Mouse (Mus musculus) CH12.LX (cell line): Measurements from ENCODE around the gene Apba1. TPM values are rescaled to one million over a fixed set of nuclear protein-coding genes. Genes with fewer than 3 reads are reported as not detected.
A peak's percentile ranks its signal among the peaks of the same experiment; 100 is the strongest.

Source experiments
- DNase-seq: peaks from one replicate; pipeline ENCODE4 v3.0.0-alpha.2; 2013; ENCODE audit errors: extremely low read depth
- H3K27ac ChIP-seq: 2 replicates; pipeline ENCODE4 v1.5.1; 2012; ENCODE audit warnings: low read depth, mild to moderate bottlenecking, control low read depth, moderate library complexity; ENCODE audit not compliant: insufficient read depth
- H3K27me3 ChIP-seq: replicated peaks from 2 replicates; pipeline ENCODE3; 2012; ENCODE audit warnings: inconsistent platforms
- H3K36me3 ChIP-seq, 2 experiments: replicated peaks in 1 of 2; 2 replicates each; pipeline versions ENCODE3 to v1.6.1; 2012; ENCODE audit warnings: inconsistent platforms in 1 of 2, low read length in 1 of 2, mild to moderate bottlenecking in 1 of 2, mixed read lengths in 1 of 2, moderate library complexity in 1 of 2; ENCODE audit not compliant: control insufficient read depth in 1 of 2, insufficient read depth in 1 of 2
- H3K4me1 ChIP-seq, 2 experiments: 2 replicates each; pipeline ENCODE4 v1.6.1; 2012; ENCODE audit warnings: inconsistent platforms in 1 of 2, moderate library complexity in 1 of 2; ENCODE audit not compliant: insufficient read depth in 2 of 2, control insufficient read depth in 1 of 2
- H3K4me2 ChIP-seq: 2 replicates; pipeline ENCODE4 v1.6.1; 2012; ENCODE audit warnings: low read depth, mild to moderate bottlenecking, control low read depth; ENCODE audit not compliant: poor library complexity, insufficient read depth, severe bottlenecking
- H3K4me3 ChIP-seq, 3 experiments: fragments of 150-350 bp in 1 of 3; sonication (generic) in 1 of 3; replicated peaks in 1 of 3; 2 replicates each; pipeline versions ENCODE3 to v1.5.1; 2011 to 2012; ENCODE audit warnings: low read depth in 2 of 3, low read length in 2 of 3, mild to moderate bottlenecking in 2 of 3, moderate library complexity in 2 of 3, control low read depth in 1 of 3, improper control_type of control experiment in 1 of 3, inconsistent platforms in 1 of 3, mixed read lengths in 1 of 3; ENCODE audit not compliant: poor library complexity in 1 of 3
- H3K79me2 ChIP-seq: replicated peaks from 2 replicates; pipeline ENCODE4 v1.6.1; 2012; ENCODE audit warnings: mild to moderate bottlenecking, moderate library complexity; ENCODE audit not compliant: control insufficient read depth, poor library complexity, insufficient read depth, severe bottlenecking; ENCODE audit errors: extremely low read depth
- H3K9ac ChIP-seq: 2 replicates; pipeline ENCODE4 v1.6.1; 2012; ENCODE audit warnings: low read depth, mild to moderate bottlenecking, control low read depth, moderate library complexity; ENCODE audit not compliant: insufficient read depth
- H3K9me3 ChIP-seq: replicated peaks from 2 replicates; pipeline ENCODE3; 2012; ENCODE audit warnings: low read length, inconsistent platforms, mixed read lengths
- BHLHE40 ChIP-seq: IDR thresholded peaks from 2 replicates; pipeline ENCODE4 v1.6.1; 2011; ENCODE audit warnings: mild to moderate bottlenecking, low read depth, low read length, improper control_type of control experiment
- CHD2 ChIP-seq: IDR thresholded peaks from 2 replicates; pipeline ENCODE4 v1.6.1; 2011; ENCODE audit warnings: low read length, improper control_type of control experiment
- CTCF ChIP-seq, 2 experiments: IDR thresholded peaks in 1 of 2; conservative IDR thresholded peaks in 1 of 2; 2 replicates each; pipeline ENCODE4 v1.5.1; 2011 to 2012; ENCODE audit warnings: low read depth in 2 of 2, low read length in 2 of 2, improper control_type of control experiment in 1 of 2, inconsistent platforms in 1 of 2, mild to moderate bottlenecking in 1 of 2, moderate library complexity in 1 of 2
- E2F4 ChIP-seq: IDR thresholded peaks from 2 replicates; pipeline ENCODE4 v1.6.1; 2011; ENCODE audit warnings: low read depth, low read length, improper control_type of control experiment; ENCODE audit not compliant: insufficient replicate concordance
- ELF1 ChIP-seq: IDR thresholded peaks from 2 replicates; pipeline ENCODE4 v1.6.1; 2014; ENCODE audit warnings: low read depth, mild to moderate bottlenecking, inconsistent platforms, low read length, improper control_type of control experiment
- EP300 ChIP-seq: IDR thresholded peaks from 2 replicates; pipeline ENCODE4 v1.6.1; 2011; ENCODE audit warnings: low read length, improper control_type of control experiment
- GABPA ChIP-seq: IDR thresholded peaks from 2 replicates; pipeline ENCODE4 v1.6.1; 2012; ENCODE audit warnings: low read depth, low read length, improper control_type of control experiment, inconsistent platforms; ENCODE audit not compliant: insufficient replicate concordance
- HCFC1 ChIP-seq: IDR thresholded peaks from 2 replicates; pipeline ENCODE4 v1.6.1; 2012; ENCODE audit warnings: low read depth, mild to moderate bottlenecking, inconsistent platforms, low read length, improper control_type of control experiment
- IRF4 ChIP-seq: IDR thresholded peaks from 2 replicates; pipeline ENCODE4 v1.6.1; 2014; ENCODE audit warnings: low read depth, mild to moderate bottlenecking, inconsistent platforms, low read length, improper control_type of control experiment
- JUN ChIP-seq: IDR thresholded peaks from 2 replicates; pipeline ENCODE4 v1.6.1; 2011; ENCODE audit warnings: low read depth, mild to moderate bottlenecking, low read length, improper control_type of control experiment, moderate library complexity; ENCODE audit not compliant: insufficient read depth
- JUND ChIP-seq: conservative IDR thresholded peaks from 2 replicates; pipeline ENCODE4 v1.6.1; 2011; ENCODE audit warnings: low read depth, low read length, improper control_type of control experiment
- KAT2A ChIP-seq: IDR thresholded peaks from 2 replicates; pipeline ENCODE4 v1.6.1; 2012; ENCODE audit warnings: low read length, improper control_type of control experiment, inconsistent platforms; ENCODE audit not compliant: insufficient replicate concordance
- MAFK ChIP-seq: IDR thresholded peaks from 2 replicates; pipeline ENCODE4 v1.6.1; 2011; ENCODE audit warnings: low read length, improper control_type of control experiment; ENCODE audit not compliant: insufficient replicate concordance
- MAZ ChIP-seq: IDR thresholded peaks from 2 replicates; pipeline ENCODE4 v1.6.1; 2012; ENCODE audit warnings: low read depth, mild to moderate bottlenecking, inconsistent platforms, low read length, improper control_type of control experiment, moderate library complexity
- MEF2A ChIP-seq: IDR thresholded peaks from 2 replicates; pipeline ENCODE4 v1.6.1; 2014; ENCODE audit warnings: low read depth, mild to moderate bottlenecking, inconsistent platforms, low read length, improper control_type of control experiment, borderline replicate concordance
- MXI1 ChIP-seq: IDR thresholded peaks from 2 replicates; pipeline ENCODE4 v1.6.1; 2011; ENCODE audit warnings: mild to moderate bottlenecking, low read depth, low read length, improper control_type of control experiment
- NRF1 ChIP-seq: IDR thresholded peaks from 2 replicates; pipeline ENCODE4 v1.6.1; 2014; ENCODE audit warnings: low read depth, mild to moderate bottlenecking, inconsistent platforms, low read length, improper control_type of control experiment, moderate library complexity
- PAX5 ChIP-seq: IDR thresholded peaks from 2 replicates; pipeline ENCODE4 v1.6.1; 2012; ENCODE audit warnings: low read length, inconsistent platforms, mixed read lengths
- POLR2A ChIP-seq: IDR thresholded peaks from 2 replicates; pipeline ENCODE4 v1.6.1; 2011; ENCODE audit warnings: low read depth, mild to moderate bottlenecking, improper control_type of control experiment, low read length
- POLR2AphosphoS2 ChIP-seq: IDR thresholded peaks from 2 replicates; pipeline ENCODE4 v1.6.1; 2011; ENCODE audit warnings: low read depth, low read length, improper control_type of control experiment
- RAD21 ChIP-seq: IDR thresholded peaks from 2 replicates; pipeline ENCODE4 v1.6.1; 2011; ENCODE audit warnings: low read depth, mild to moderate bottlenecking, low read length, improper control_type of control experiment, moderate library complexity
- SIN3A ChIP-seq: IDR thresholded peaks from 2 replicates; pipeline ENCODE4 v1.6.1; 2012; ENCODE audit warnings: low read length, improper control_type of control experiment, inconsistent platforms
- SMC3 ChIP-seq: IDR thresholded peaks from 2 replicates; pipeline ENCODE4 v1.6.1; 2011; ENCODE audit warnings: low read depth, low read length, improper control_type of control experiment
- TBP ChIP-seq: conservative IDR thresholded peaks from 2 replicates; pipeline ENCODE4 v1.6.1; 2011; ENCODE audit warnings: low read depth, low read length, improper control_type of control experiment
- TCF12 ChIP-seq: IDR thresholded peaks from 2 replicates; pipeline ENCODE4 v1.6.1; 2014; ENCODE audit warnings: low read depth, mild to moderate bottlenecking, inconsistent platforms, low read length, improper control_type of control experiment
- UBTF ChIP-seq: IDR thresholded peaks from 2 replicates; pipeline ENCODE4 v1.6.1; 2012; ENCODE audit warnings: low read depth, mild to moderate bottlenecking, inconsistent platforms, low read length, improper control_type of control experiment, moderate library complexity
- USF1 ChIP-seq: IDR thresholded peaks from 2 replicates; pipeline ENCODE4 v1.6.1; 2014; ENCODE audit warnings: low read depth, mild to moderate bottlenecking, inconsistent platforms, low read length, improper control_type of control experiment
- USF2 ChIP-seq: conservative IDR thresholded peaks from 2 replicates; pipeline ENCODE4 v1.6.1; 2011; ENCODE audit warnings: low read depth, low read length, improper control_type of control experiment
- ZC3H11A ChIP-seq: IDR thresholded peaks from 2 replicates; pipeline ENCODE4 v1.6.1; 2012; ENCODE audit warnings: low read depth, mild to moderate bottlenecking, inconsistent platforms, low read length, improper control_type of control experiment
- ZMIZ1 ChIP-seq: IDR thresholded peaks from 2 replicates; pipeline ENCODE4 v1.6.1; 2012; ENCODE audit warnings: low read depth, mild to moderate bottlenecking, inconsistent platforms, low read length, improper control_type of control experiment
- ZNF384 ChIP-seq: IDR thresholded peaks from 2 replicates; pipeline ENCODE4 v1.6.1; 2012; ENCODE audit warnings: low read depth, low read length, improper control_type of control experiment, inconsistent platforms
- dilution Hi-C: fragments of 300-500 bp; cut with MboI; formaldehyde crosslinking; loops from 2 replicates; pipeline ENCODE4 v1.14.3; 2020; ENCODE audit warnings: low sequenced_read_pairs; ENCODE audit not compliant: extremely low pct_unique_long_range_greater_than_20kb, extremely low pct_ligation_motif_present
- in situ Hi-C: fragments of 300-500 bp; cut with MboI; formaldehyde crosslinking; loops from 3 replicates; pipeline ENCODE4 v1.14.3; 2019; ENCODE audit warnings: low sequenced_read_pairs, low pct_ligation_motif_present, low pct_unique_long_range_greater_than_20kb, mixed read lengths
- polyA plus RNA-seq: library from polyadenylated mRNA; unstranded; fragments of >175 nt; gene quantifications from 2 replicates; pipeline ENCODE4 v1.2.1, GENCODE M21; 2012; ENCODE audit warnings: low read depth; ENCODE audit not compliant: insufficient read length
- total RNA-seq, 2 experiments: library from RNA; depleted of rRNA; stranded (reverse); fragments of 300-350 nt in 1 of 2; fragments of >200 nt in 1 of 2; gene quantifications; 2 replicates each; pipeline ENCODE4 v1.2.3; 2012 to 2014

Gene Apba1
- total and polyA plus RNA-seq, 3 experiments = 0.08 to 0.24 (median 0.09) TPM

GRCm38 (mm10) chr19:23898501-23898900, 139.8 kb downstream of the Apba1 start:
- Histone ChIP-seq H3K4me1 (peaks cover 3 to 12% of the 10 kb centered on the region in 2 experiments; a peak in 2 of 4 replicates), H3K36me3 (no peaks in the 10 kb centered on the region), H3K9ac (no peak overlapping the region), H3K79me2 (no peaks in the 10 kb centered on the region), H3K27ac (no peak overlapping the region), H3K9me3 (peaks cover 1% of the 10 kb centered on the region), H3K4me3 (no peak overlapping the region), H3K27me3 (no peaks in the 10 kb centered on the region), H3K4me2 (no peak overlapping the region)
- in situ Hi-C loops = no loop called here
- dilution Hi-C loops = no loop called here
- no peak for DNase-seq
- TF ChIP-seq MAFK (no peak), NRF1 (no peak), USF1 (no peak), MEF2A (no peak), E2F4 (no peak), UBTF (no peak), ELF1 (no peak), POLR2AphosphoS2 (no peak), HCFC1 (no peak), RAD21 (no peak), MXI1 (no peak), SIN3A (no peak), PAX5 (no peak)

GRCm38 (mm10) chr19:23901177-23901576, 142.5 kb downstream of the Apba1 start:
- Histone ChIP-seq H3K9me3 (no peaks in the 10 kb centered on the region), H3K79me2 (no peaks in the 10 kb centered on the region), H3K4me2 (no peak overlapping the region), H3K4me3 (no peak overlapping the region), H3K36me3 (no peaks in the 10 kb centered on the region), H3K9ac (no peak overlapping the region), H3K27ac (no peak overlapping the region), H3K4me1 (peaks cover 3 to 12% of the 10 kb centered on the region in 2 experiments; a peak in 2 of 4 replicates), H3K27me3 (no peaks in the 10 kb centered on the region)
- in situ Hi-C loops (no loop called here), dilution Hi-C loops (no loop called here)
- DNase-seq = peak; percentile 31
- no peak for TF ChIP-seq BHLHE40
- no peak for TF ChIP-seq USF2
- peak; percentile 39 for TF ChIP-seq RAD21
- TF ChIP-seq ZC3H11A = no peak
- no peak for TF ChIP-seq UBTF
- TF ChIP-seq ZMIZ1 = no peak
- no peak for TF ChIP-seq KAT2A
- TF ChIP-seq CHD2 = no peak
- TF ChIP-seq EP300 = no peak
- no peak for TF ChIP-seq MEF2A
- no peak for TF ChIP-seq JUND
- no peak for TF ChIP-seq ZNF384
- no peak for TF ChIP-seq NRF1
- no peak for TF ChIP-seq GABPA
- TF ChIP-seq POLR2A = no peak
- peak; percentile 39 to 71 for TF ChIP-seq CTCF (conservative IDR thresholded peaks at IDR 0.05 in 1 of 2, IDR thresholded peaks at IDR 0.05 in 1 of 2; ENCODE audit: low read depth in 2 of 2, low read length in 2 of 2)
- peak; percentile 76 for TF ChIP-seq SMC3
- no peak for TF ChIP-seq HCFC1
- TF ChIP-seq MAZ = no peak
- TF ChIP-seq TBP = no peak
- no peak for TF ChIP-seq TCF12
- no peak for TF ChIP-seq SIN3A
- no peak for TF ChIP-seq IRF4
- no peak for TF ChIP-seq JUN
- TF ChIP-seq MAFK = no peak
